Mouse (Mus musculus) heart, postnatal 25 days (tissue): Measurements from ENCODE around the gene Ccdc171. TPM values are rescaled to one million over a fixed set of nuclear protein-coding genes. Genes with fewer than 3 reads are reported as not detected.

Experiments used
- DNase-seq: peaks from one replicate; pipeline ENCODE4 v3.0.0; 2022; ENCODE audit warnings: low spot score
- intact Hi-C: fragments of 180-260 bp; cut with DNase I; formaldehyde crosslinking; loops from one replicate; pipeline ENCODE4 v1.15.1; 2025
- total RNA-seq, 2 experiments: library from RNA; stranded (reverse); gene quantifications; 2 replicates each; pipeline ENCODE4 v1.2.3; 2021

Gene Ccdc171
- total RNA-seq, 2 experiments from 2014 or later, result 0.78 to 1.0 TPM

DNA sequence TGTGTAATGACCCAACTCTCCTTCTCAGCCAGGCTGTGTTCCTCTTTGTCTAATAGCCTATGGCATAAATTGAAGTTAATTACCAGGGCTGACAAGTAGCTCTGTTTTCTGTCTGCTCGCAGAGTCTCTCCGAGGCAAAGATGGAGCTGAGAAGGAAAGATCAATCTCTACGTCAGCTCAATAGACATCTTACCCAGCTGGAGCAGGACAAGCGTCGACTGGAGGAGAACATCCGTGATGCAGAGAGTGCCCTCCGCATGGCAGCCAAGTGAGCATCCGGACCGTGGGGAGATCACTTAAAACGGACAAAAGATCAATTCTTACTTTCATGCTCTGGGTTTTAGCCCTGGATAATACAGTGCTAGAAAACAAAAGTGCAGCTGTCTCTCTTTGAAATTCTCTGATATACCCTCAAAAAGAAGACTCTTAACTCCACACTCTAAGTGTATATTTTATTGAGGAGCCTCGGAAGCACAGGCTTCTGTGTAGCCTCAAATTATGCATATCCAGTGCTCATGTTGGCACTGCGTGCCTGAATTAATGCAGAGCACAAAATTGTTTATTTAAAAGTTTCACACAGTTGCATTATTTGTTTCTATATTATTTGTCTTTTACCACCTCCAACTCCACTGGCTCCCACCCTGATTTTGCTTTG lies 217.6 kb downstream of the Ccdc171 start:
- intact Hi-C loops, result no loop called here
- DNase-seq, result no peak

DNA sequence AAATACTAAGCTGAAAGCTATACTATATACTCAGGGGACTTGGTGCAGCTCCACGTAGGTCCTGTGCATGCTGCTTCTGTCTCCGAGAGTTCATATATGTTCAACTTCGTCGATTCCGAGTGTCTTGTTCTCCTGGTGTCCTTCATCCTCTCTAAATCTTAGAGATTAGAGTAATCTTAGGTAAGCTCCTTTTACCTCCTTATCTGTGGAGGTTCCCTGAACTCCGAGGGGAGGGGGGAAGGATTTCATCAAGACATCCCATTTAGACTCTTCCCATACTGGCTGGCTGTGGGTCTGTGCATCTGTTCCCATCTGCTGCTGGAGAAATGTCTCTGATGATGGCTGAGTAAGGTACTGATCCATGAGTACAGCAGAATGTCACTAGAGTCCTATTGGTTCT lies 249.8 kb downstream of the Ccdc171 start:
- intact Hi-C loops, result no loop called here
- no peak for DNase-seq

GRCm38 (mm10) chr4:83780044-83780443 lies 254.7 kb downstream of the Ccdc171 start:
- intact Hi-C loops, result no loop called here
- DNase-seq, result no peak

DNA sequence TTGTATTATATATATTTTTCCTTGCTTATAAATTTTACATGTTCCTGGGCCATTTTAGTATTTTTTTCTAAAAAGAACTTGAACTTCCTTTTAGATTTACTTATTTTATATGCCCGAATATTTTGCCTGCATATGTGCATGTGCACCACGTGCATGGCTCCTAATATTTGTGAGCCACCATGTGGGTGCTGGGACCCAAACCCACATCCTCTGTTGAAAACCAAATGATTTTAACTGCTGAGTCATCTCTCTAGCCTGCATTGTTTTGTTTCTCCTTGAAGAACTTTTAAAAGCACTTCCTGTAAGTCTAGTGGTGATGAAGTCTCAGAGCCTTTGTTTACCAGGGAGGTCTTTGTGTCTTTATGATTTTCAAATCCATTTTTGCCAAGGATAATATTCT lies 259.8 kb downstream of the Ccdc171 start:
- intact Hi-C loops, result no loop called here
- no peak for DNase-seq

- DNase-seq, result no peak
- intact Hi-C loops, result loop anchor here (10.0 kb wide), 2 partner anchors 113 to 273 kb away; no protein-coding TSS in a partner anchor
Observed at GRCm38 (mm10) chr4:83791811-83792210, 266.5 kb downstream of the Ccdc171 start.

- no peak for DNase-seq
- intact Hi-C loops, result loop anchor here (2.0 to 10.0 kb wide), 3 partner anchors 110 to 1302 kb away; no protein-coding TSS in a partner anchor
Observed at GRCm38 (mm10) chr4:83794315-83794922, 269.1 kb downstream of the Ccdc171 start.

GRCm38 (mm10) chr4:83794930-83795459 lies 269.6 kb downstream of the Ccdc171 start:
- intact Hi-C loops, result loop anchor here (2.0 to 10.0 kb wide), 3 partner anchors 110 to 1302 kb away; no protein-coding TSS in a partner anchor

GRCm38 (mm10) chr4:83797976-83798375 lies 272.6 kb downstream of the Ccdc171 start:
- intact Hi-C loops, result loop anchor here (10.0 kb wide), 2 partner anchors 107 to 267 kb away; no protein-coding TSS in a partner anchor
- no peak for DNase-seq

More at GRCm38 (mm10) chr4:83794930-83795459, 269.6 kb downstream of the Ccdc171 start:
- DNase-seq, result no peak

- no peak for DNase-seq
- intact Hi-C loops, result loop anchor here (10.0 kb wide), 2 partner anchors 106 to 266 kb away; no protein-coding TSS in a partner anchor
Observed at GRCm38 (mm10) chr4:83798674-83799430, 273.5 kb downstream of the Ccdc171 start.

- intact Hi-C loops, result no loop called here
- no peak for DNase-seq
Observed at GRCm38 (mm10) chr4:83800402-83800801, 275.1 kb downstream of the Ccdc171 start.

DNA sequence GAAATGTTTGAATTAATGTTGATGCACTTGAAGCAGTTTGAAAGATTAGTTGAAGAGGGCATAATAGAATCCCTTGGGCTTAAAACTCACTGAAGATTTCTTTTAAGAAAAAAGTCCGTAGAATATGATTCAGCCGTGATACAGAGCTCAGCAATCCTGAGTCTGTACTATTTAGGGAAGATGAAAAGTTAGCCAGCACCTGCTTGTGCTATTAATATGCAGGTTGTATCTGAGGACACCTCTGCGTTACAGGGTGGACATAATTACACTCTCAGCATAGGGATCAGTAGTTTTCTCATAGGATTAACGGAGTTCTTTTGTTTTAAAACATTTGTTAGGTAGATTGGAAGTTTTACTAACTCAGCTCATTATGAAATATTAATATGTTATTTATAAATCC lies 291.6 kb downstream of the Ccdc171 start:
- no peak for DNase-seq
- intact Hi-C loops, result no loop called here

DNA sequence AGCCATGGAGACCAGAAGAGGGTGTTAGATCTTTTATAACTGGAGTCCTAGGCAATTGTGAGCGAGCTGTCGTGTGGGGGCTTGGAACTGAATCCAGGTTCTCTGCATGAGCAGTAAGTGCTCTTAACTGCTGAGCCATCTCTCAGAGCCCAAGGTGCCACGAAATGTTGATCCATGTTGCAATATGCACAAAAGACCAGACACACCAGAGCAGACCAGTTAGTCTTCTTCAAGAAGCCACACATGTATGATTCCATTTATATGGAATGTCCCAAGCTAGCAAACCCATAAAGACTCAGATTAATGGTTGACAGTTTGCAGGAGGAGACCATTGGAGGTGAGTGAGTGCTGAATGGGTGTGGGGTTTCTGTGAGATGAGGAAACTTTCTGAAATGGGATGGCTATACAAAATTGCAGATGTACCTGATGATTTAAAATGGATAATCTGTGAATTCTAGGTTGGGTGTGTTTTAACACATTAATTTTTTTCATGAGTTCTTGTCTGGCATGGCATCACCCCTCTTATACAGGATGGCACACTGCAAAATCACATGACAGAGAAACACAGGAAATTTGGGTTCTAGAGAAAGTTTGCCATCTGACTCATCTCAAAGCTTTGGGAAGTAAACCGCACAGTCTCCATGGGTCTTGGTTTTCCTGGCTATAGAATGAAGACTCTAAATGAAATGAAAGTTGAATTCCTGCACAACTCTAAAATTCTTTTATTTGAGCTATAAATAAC lies 304.5 kb downstream of the Ccdc171 start:
- intact Hi-C loops, result loop anchor here (10.0 kb wide), 1 partner anchor 185 kb away; no protein-coding TSS in a partner anchor
- DNase-seq, result no peak

DNA sequence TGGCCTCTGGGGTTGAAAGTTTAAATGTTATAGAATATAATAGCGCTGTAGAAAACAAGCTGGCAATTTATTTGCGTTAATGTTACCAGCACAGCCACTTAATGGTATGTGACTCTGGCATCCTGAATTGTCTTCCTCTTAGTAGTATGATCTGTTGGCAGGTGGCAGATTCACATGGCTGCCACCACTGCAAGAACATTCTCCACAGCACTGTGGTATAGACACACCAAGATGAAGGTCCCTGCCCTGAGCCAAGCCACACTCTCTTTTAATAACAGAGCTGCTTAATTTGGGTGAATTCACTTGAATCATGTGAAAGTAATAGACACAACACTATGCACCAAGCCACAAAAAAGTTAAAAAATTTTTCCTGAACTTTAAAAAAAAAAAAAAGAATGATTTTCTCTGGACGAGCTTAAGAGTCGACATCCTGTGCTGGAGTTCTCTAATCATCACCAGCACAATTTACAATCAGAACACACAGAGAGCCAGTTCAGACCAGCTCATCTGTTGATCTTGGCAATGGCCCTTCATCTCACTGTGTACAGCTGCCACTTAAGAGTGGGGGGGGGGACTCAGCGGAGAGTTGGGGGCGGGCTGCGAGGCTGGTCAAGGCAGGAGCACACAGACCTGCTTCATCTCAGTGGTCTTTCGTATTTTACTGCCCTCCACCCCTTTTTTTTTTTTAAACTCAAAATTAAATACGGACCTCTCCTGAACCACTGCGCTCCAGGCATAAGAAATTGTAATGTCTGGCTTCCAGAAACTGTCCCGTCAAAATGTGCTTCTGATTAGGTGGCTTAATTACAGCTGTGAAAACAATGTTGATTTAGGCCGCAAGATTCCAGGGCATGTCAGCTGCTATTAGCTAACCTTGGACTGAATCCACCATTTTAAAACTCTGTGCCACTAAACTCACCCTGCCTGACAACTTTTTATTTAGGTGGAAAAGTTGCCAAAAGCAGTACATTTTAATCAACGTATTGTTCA lies 305.8 kb downstream of the Ccdc171 start:
- intact Hi-C loops, result loop anchor here (10.0 kb wide), 1 partner anchor 184 kb away; no protein-coding TSS in a partner anchor
- DNase-seq, result peak; percentile 10

- intact Hi-C loops, result loop anchor here (10.0 kb wide), 1 partner anchor 176 kb away; no protein-coding TSS in a partner anchor
- DNase-seq, result no peak
Observed at GRCm38 (mm10) chr4:83839077-83839476, 313.7 kb downstream of the Ccdc171 start.

GRCm38 (mm10) chr4:83846304-83846703 lies 321.0 kb downstream of the Ccdc171 start:
- DNase-seq, result no peak
- intact Hi-C loops, result no loop called here

DNA sequence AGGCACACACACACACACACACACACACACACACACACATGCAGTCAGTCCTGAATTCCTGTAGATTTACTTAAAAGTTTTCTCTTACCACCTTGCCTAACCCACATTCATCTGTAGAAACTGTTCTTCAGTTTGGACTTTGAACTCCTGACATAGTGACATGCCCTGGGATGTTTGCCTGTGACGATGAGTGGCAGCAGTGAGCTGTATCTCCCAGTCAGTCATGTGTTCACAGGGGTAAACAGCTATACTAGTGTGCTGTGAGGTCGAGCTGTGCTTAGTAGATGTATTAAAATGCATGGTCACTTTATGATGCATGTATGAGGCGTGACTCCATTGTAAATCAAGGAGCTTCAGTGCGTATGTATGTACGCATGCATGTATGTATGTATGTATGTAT lies 328.5 kb downstream of the Ccdc171 start:
- DNase-seq, result no peak

GRCm38 (mm10) chr4:83861706-83862105 lies 336.4 kb downstream of the Ccdc171 start:
- DNase-seq, result no peak
- intact Hi-C loops, result no loop called here

More for the DNA sequence above, 328.5 kb downstream of the Ccdc171 start:
- intact Hi-C loops, result no loop called here

- intact Hi-C loops, result no loop called here
- no peak for DNase-seq
Observed at GRCm38 (mm10) chr4:83862295-83862694, 336.9 kb downstream of the Ccdc171 start.
